Comparison of ENCODE assay signal across 10 mouse cellular contexts in genomic region chr19:37419613-37420012, GRCm38 (mm10). TPM values are rescaled to one million over a fixed set of nuclear protein-coding genes. Genes with fewer than 3 reads are reported as not detected.
DNase-seq lines count a peak whose midpoint lies in the region; ATAC-seq and TF ChIP-seq lines count a peak whose summit lies in the region.
"Had no signal": no experiment of that assay in that cellular context is flagged by ENCODE, and none has a peak within 500 bp of the region (broad histone marks: within the 10 kb centered on the region; RNA-seq: fewer than 3 reads in every experiment).

No protein-coding gene starts in this region.

- H3K36me3 ChIP-seq in intestine, postnatal 0 days (ENCODE audit: control insufficient read depth, insufficient read depth), result peaks cover 33% of the 10 kb centered on the region
- peaks cover 25% of the 10 kb centered on the region for H3K36me3 ChIP-seq in intestine, embryonic 15.5 days
- H3K36me3 ChIP-seq in midbrain, embryonic 10.5 days, result peaks cover 96% of the 10 kb centered on the region

- no peak overlapping the region for H3K9ac ChIP-seq in intestine, postnatal 0 days (ENCODE audit: low read depth, low read length)
- H3K9ac ChIP-seq in intestine, embryonic 15.5 days, result no peak overlapping the region
- H3K9ac ChIP-seq: lung, embryonic 15.5 days had no signal

- peak; percentile 44 to 57 for DNase-seq in CD8-positive naive resting alpha-beta T cell, adult 2 months (ENCODE audit: low read depth in 2 of 2, low spot score in 2 of 2)
- peak; percentile 49 for DNase-seq in adrenal gland, adult 8-10 months
- DNase-seq in layer of hippocampus, adult 9-11 months, result peak; percentile 36
- peak; percentile 34 for DNase-seq in retina, adult 2 months (ENCODE audit: low read depth, low spot score)
- no peak for DNase-seq in midbrain, embryonic 10.5 days (ENCODE audit: low spot score)

- no peak overlapping the region for H3K27ac ChIP-seq in intestine, postnatal 0 days (ENCODE audit: low read depth, low read length)
- H3K27ac ChIP-seq in intestine, embryonic 15.5 days, result no peak overlapping the region
- H3K27ac ChIP-seq in midbrain, embryonic 10.5 days (replicated peaks), result no peak overlapping the region
- H3K27ac ChIP-seq: lung, embryonic 15.5 days had no signal

- no peaks in the 10 kb centered on the region for H3K4me1 ChIP-seq in intestine, postnatal 0 days (replicated peaks; ENCODE audit: control insufficient read depth, insufficient read depth, low read length)
- no peaks in the 10 kb centered on the region for H3K4me1 ChIP-seq in intestine, embryonic 15.5 days (replicated peaks)
- no peaks in the 10 kb centered on the region for H3K4me1 ChIP-seq in midbrain, embryonic 10.5 days
- H3K4me1 ChIP-seq: lung, embryonic 15.5 days had no signal

- ATAC-seq in intestine, postnatal 0 days, result no peak
- no peak for ATAC-seq in intestine, embryonic 15.5 days
- 0 out of 2 replicates have a peak, but pooled peaks have one; percentile 43 for ATAC-seq in erythroid progenitor cell, adult 5-6 weeks (replicated peaks; ENCODE audit: low FRiP score, poor library complexity, severe bottlenecking)

- H3K4me3 ChIP-seq in intestine, postnatal 0 days (ENCODE audit: low read depth, low read length), result no peak overlapping the region
- H3K4me3 ChIP-seq in intestine, embryonic 15.5 days (replicated peaks), result no peak overlapping the region
- H3K4me3 ChIP-seq in midbrain, embryonic 10.5 days, result no peak overlapping the region
- H3K4me3 ChIP-seq: erythroblast, embryonic 14.5 days; lung, embryonic 15.5 days had no signal

- no peak overlapping the region for H3K4me2 ChIP-seq in intestine, postnatal 0 days (replicated peaks; ENCODE audit: low read depth)
- no peak overlapping the region for H3K4me2 ChIP-seq in intestine, embryonic 15.5 days (replicated peaks)
- H3K4me2 ChIP-seq: lung, embryonic 15.5 days had no signal

- no peaks in the 10 kb centered on the region for H3K9me3 ChIP-seq in intestine, postnatal 0 days (ENCODE audit: control insufficient read depth)
- H3K9me3 ChIP-seq in intestine, embryonic 15.5 days, result no peaks in the 10 kb centered on the region
- no peaks in the 10 kb centered on the region for H3K9me3 ChIP-seq in midbrain, embryonic 10.5 days (replicated peaks)
- H3K9me3 ChIP-seq: lung, embryonic 15.5 days had no signal

- H3K27me3 ChIP-seq in intestine, postnatal 0 days (replicated peaks; ENCODE audit: control insufficient read depth, insufficient read depth, low read length), result no peaks in the 10 kb centered on the region
- no peaks in the 10 kb centered on the region for H3K27me3 ChIP-seq in intestine, embryonic 15.5 days (replicated peaks)
- no peaks in the 10 kb centered on the region for H3K27me3 ChIP-seq in midbrain, embryonic 10.5 days (ENCODE audit: low read depth, poor library complexity, severe bottlenecking)
- H3K27me3 ChIP-seq: lung, embryonic 15.5 days had no signal

- WGBS in intestine, postnatal 0 days, result 44% methylated on average over 3 of the region's 3 CpGs
- 43% methylated on average over 3 of the region's 3 CpGs for WGBS in intestine, embryonic 15.5 days
- WGBS in midbrain, embryonic 10.5 days, result 65% methylated on average over 3 of the region's 3 CpGs

- TF ChIP-seq CTCF in intestine, postnatal 0 days (IDR thresholded peaks at IDR 0.05; ENCODE audit: low read depth), result peak; percentile 81

RNA-seq across cellular contexts. Expression of gene Hhex, which starts 15.0 kb away (rescaled TPM):
- 4.1 and 5.3 TPM in 2 replicates for polyA plus RNA-seq in intestine, postnatal 0 days (2015; fragmentation: Nextera tagmentation; extraction: Ambion mirVana)
- 13.9 and 14.7 TPM in 2 replicates for polyA plus RNA-seq in intestine, embryonic 15.5 days (2015; fragmentation: Nextera tagmentation; extraction: Ambion mirVana)
- total RNA-seq in adrenal gland, adult 8-10 months (2022), result 100 to 1,000 TPM in 2 of 4 experiments, 10 to 100 TPM in 2; 23.6 to 283 (median 97.2) TPM
- total RNA-seq in erythroid progenitor cell, adult 5-6 weeks (2015; ENCODE audit: low replicate concordance), result 21.3 and 21.8 TPM in 2 replicates
- 4.4 and 5.4 TPM in 2 replicates for total RNA-seq in erythroid progenitor cell, adult 5-6 weeks (2017; ENCODE audit: low replicate concordance)
- 5.4 and 6.9 TPM in 2 replicates for polyA plus RNA-seq in midbrain, embryonic 10.5 days (2016; fragmentation: Nextera tagmentation; extraction: Ambion mirVana)

RNA-seq across cellular contexts. Expression of gene Kif11, which starts 43.4 kb away (rescaled TPM):
- 8.3 and 8.9 TPM in 2 replicates for polyA plus RNA-seq in intestine, postnatal 0 days (2015; fragmentation: Nextera tagmentation; extraction: Ambion mirVana)
- polyA plus RNA-seq in intestine, embryonic 15.5 days (2015; fragmentation: Nextera tagmentation; extraction: Ambion mirVana), result 44.3 and 51.7 TPM in 2 replicates
- total RNA-seq in adrenal gland, adult 8-10 months (2022), result 1 to 10 TPM in 3 of 4 experiments, under 1 TPM in 1; 0.99 to 1.3 (median 1.1) TPM
- 409 and 470 TPM in 2 replicates for total RNA-seq in erythroid progenitor cell, adult 5-6 weeks (2015; ENCODE audit: low replicate concordance)
- 653 and 658 TPM in 2 replicates for total RNA-seq in erythroid progenitor cell, adult 5-6 weeks (2017; ENCODE audit: low replicate concordance)
- polyA plus RNA-seq in midbrain, embryonic 10.5 days (2016; fragmentation: Nextera tagmentation; extraction: Ambion mirVana), result 92.7 and 92.9 TPM in 2 replicates
